Mouse (Mus musculus): Measurements from ENCODE around the gene Iah1. TPM values are rescaled to one million over a fixed set of nuclear protein-coding genes. Genes with fewer than 3 reads are reported as not detected.

The Iah1 gene
- polyA plus RNA-seq (2015; fragmentation: Nextera tagmentation; extraction: Ambion mirVana) = 82.5 and 92.3 TPM in 2 replicates

- peak within 1 kb of the TSS; percentile 93 for H3K27ac ChIP-seq (ENCODE audit: low read length)
- H3K4me1 ChIP-seq (ENCODE audit: control insufficient read depth, insufficient read depth, low read length) = peaks cover 12% of the 10 kb centered on the region
- H3K9me3 ChIP-seq (ENCODE audit: control insufficient read depth, low read length) = no peaks in the 10 kb centered on the region
- no peaks in the 10 kb centered on the region for H3K27me3 ChIP-seq (replicated peaks; ENCODE audit: control insufficient read depth, insufficient read depth, low read length)
- WGBS = 3% methylated on average over 56 of the region's 59 CpGs
- peak within 1 kb of the TSS; percentile 84 for H3K9ac ChIP-seq (ENCODE audit: low read depth, low read length)
- peak within 1 kb of the TSS; percentile 81 for H3K4me3 ChIP-seq (ENCODE audit: low read length)
- peak within 1 kb of the TSS; percentile 72 for H3K4me2 ChIP-seq (ENCODE audit: low read depth, low read length)
- H3K36me3 ChIP-seq (ENCODE audit: control insufficient read depth, insufficient read depth, low read length) = peaks cover 14% of the 10 kb centered on the region
- peak; percentile 98 for ATAC-seq
These were observed at the start of gene Iah1 for GRCm38 (mm10) chr12:21315923-21316868. Gene Iah1 (plus strand): TSS chr12:21316389.

- Histone ChIP-seq H3K9ac (ENCODE audit: low read depth, low read length) (no peak overlapping the region), H3K36me3 (ENCODE audit: control insufficient read depth, insufficient read depth, low read length) (no peaks in the 10 kb centered on the region; the same call in 1 of the 2 replicates), H3K4me2 (ENCODE audit: low read depth, low read length) (no peak overlapping the region), H3K27me3 (replicated peaks; ENCODE audit: control insufficient read depth, insufficient read depth, low read length) (no peaks in the 10 kb centered on the region), H3K4me3 (ENCODE audit: low read length) (no peak overlapping the region), H3K4me1 (ENCODE audit: control insufficient read depth, insufficient read depth, low read length) (peaks cover 7% of the 10 kb centered on the region; the same call in 1 of the 2 replicates), H3K27ac (ENCODE audit: low read length) (no peak overlapping the region), H3K9me3 (ENCODE audit: control insufficient read depth, low read length) (no peaks in the 10 kb centered on the region)
- 76% methylated on average over 2 of the region's 2 CpGs for WGBS
- no peak for ATAC-seq
These were observed 49.4 kb upstream of the Iah1 start for GRCm38 (mm10) chr12:21266784-21267098.

DNA sequence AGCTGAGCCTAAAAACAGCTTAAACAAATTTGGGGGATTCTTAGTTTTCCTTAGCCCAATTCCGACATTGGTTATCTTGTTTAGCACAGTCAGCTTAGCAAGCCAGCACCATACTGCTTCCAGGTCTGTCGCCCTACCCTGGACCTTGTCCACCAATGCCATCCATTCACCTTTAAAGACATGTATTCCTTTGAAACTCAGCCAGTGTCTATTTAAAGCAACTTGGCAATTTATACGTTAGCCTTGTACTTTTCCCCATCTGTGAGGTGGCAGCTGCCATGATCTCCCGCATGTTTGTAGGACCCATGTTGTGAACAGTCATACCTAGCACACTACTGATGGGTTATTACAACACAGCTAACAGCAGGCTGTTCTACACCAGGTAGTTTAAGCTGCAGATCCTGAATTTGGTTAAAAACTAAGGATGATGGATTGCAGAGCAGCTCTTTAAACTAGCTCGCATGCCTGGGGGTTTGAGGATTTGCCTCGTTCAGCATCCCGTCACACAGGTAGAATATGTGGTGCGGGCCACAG is 48.0 kb upstream of the Iah1 start:
- no peaks in the 10 kb centered on the region; the same call in 1 of the 2 replicates for H3K36me3 ChIP-seq (ENCODE audit: control insufficient read depth, insufficient read depth, low read length)
- no peak overlapping the region for H3K4me3 ChIP-seq (ENCODE audit: low read length)
- H3K4me1 ChIP-seq (ENCODE audit: control insufficient read depth, insufficient read depth, low read length) = peaks cover 7% of the 10 kb centered on the region; the same call in 1 of the 2 replicates
- WGBS = 94% methylated on average over 8 of the region's 8 CpGs
- H3K27me3 ChIP-seq (replicated peaks; ENCODE audit: control insufficient read depth, insufficient read depth, low read length) = no peaks in the 10 kb centered on the region
- H3K9me3 ChIP-seq (ENCODE audit: control insufficient read depth, low read length) = no peaks in the 10 kb centered on the region
- H3K27ac ChIP-seq (ENCODE audit: low read length) = no peak overlapping the region
- ATAC-seq = no peak
- H3K9ac ChIP-seq (ENCODE audit: low read depth, low read length) = no peak overlapping the region
- no peak overlapping the region for H3K4me2 ChIP-seq (ENCODE audit: low read depth, low read length)

- Histone ChIP-seq H3K9me3 (ENCODE audit: control insufficient read depth, low read length) (no peaks in the 10 kb centered on the region), H3K9ac (ENCODE audit: low read depth, low read length) (no peak overlapping the region), H3K36me3 (ENCODE audit: control insufficient read depth, insufficient read depth, low read length) (no peaks in the 10 kb centered on the region), H3K27ac (ENCODE audit: low read length) (no peak overlapping the region), H3K4me3 (ENCODE audit: low read length) (no peak overlapping the region), H3K27me3 (replicated peaks; ENCODE audit: control insufficient read depth, insufficient read depth, low read length) (no peaks in the 10 kb centered on the region), H3K4me1 (ENCODE audit: control insufficient read depth, insufficient read depth, low read length) (no peaks in the 10 kb centered on the region), H3K4me2 (ENCODE audit: low read depth, low read length) (no peak overlapping the region)
- ATAC-seq = no peak
- WGBS = 82% methylated on average over 7 of the region's 7 CpGs
These were observed 41.7 kb upstream of the Iah1 start for GRCm38 (mm10) chr12:21274446-21274845.

- Histone ChIP-seq H3K27ac (ENCODE audit: low read length) (no peak overlapping the region), H3K9me3 (ENCODE audit: control insufficient read depth, low read length) (no peaks in the 10 kb centered on the region), H3K4me1 (ENCODE audit: control insufficient read depth, insufficient read depth, low read length) (no peaks in the 10 kb centered on the region), H3K27me3 (replicated peaks; ENCODE audit: control insufficient read depth, insufficient read depth, low read length) (no peaks in the 10 kb centered on the region), H3K36me3 (ENCODE audit: control insufficient read depth, insufficient read depth, low read length) (no peaks in the 10 kb centered on the region), H3K9ac (ENCODE audit: low read depth, low read length) (no peak overlapping the region), H3K4me3 (ENCODE audit: low read length) (no peak overlapping the region), H3K4me2 (ENCODE audit: low read depth, low read length) (no peak overlapping the region)
- ATAC-seq = no peak
- 81% methylated on average over 1 of the region's 1 CpGs for WGBS
These were observed 38.8 kb upstream of the Iah1 start for GRCm38 (mm10) chr12:21277352-21277864.

- Histone ChIP-seq H3K4me2 (ENCODE audit: low read depth, low read length) (peak within 1 kb of the TSS; percentile 69), H3K27ac (ENCODE audit: low read length) (peak within 1 kb of the TSS; percentile 92), H3K9me3 (ENCODE audit: control insufficient read depth, low read length) (no peaks in the 10 kb centered on the region), H3K4me1 (ENCODE audit: control insufficient read depth, insufficient read depth, low read length) (peaks cover 7% of the 10 kb centered on the region), H3K9ac (ENCODE audit: low read depth, low read length) (peak within 1 kb of the TSS; percentile 93), H3K36me3 (ENCODE audit: control insufficient read depth, insufficient read depth, low read length) (no peaks in the 10 kb centered on the region), H3K4me3 (ENCODE audit: low read length) (peak within 1 kb of the TSS; percentile 93), H3K27me3 (replicated peaks; ENCODE audit: control insufficient read depth, insufficient read depth, low read length) (no peaks in the 10 kb centered on the region)
- WGBS = 54% methylated on average over 11 of the region's 11 CpGs
- ATAC-seq = no peak
These were observed 31.3 kb upstream of the Iah1 start, which contains the start of gene Cpsf3 for GRCm38 (mm10) chr12:21284761-21285441. Gene Cpsf3 (plus strand): TSS chr12:21285391.

GRCm38 (mm10) chr12:21285508-21286242 is 30.5 kb upstream of the Iah1 start:
- under 1% methylated on average over 47 of the region's 47 CpGs for WGBS
- Histone ChIP-seq H3K9ac (ENCODE audit: low read depth, low read length) (peak overlapping the region; percentile 90), H3K4me1 (ENCODE audit: control insufficient read depth, insufficient read depth, low read length) (peaks cover 7% of the 10 kb centered on the region), H3K27ac (ENCODE audit: low read length) (peak overlapping the region; percentile 74), H3K4me2 (ENCODE audit: low read depth, low read length) (peak overlapping the region; percentile 69), H3K4me3 (ENCODE audit: low read length) (peak overlapping the region; percentile 93), H3K27me3 (replicated peaks; ENCODE audit: control insufficient read depth, insufficient read depth, low read length) (no peaks in the 10 kb centered on the region), H3K9me3 (ENCODE audit: control insufficient read depth, low read length) (no peaks in the 10 kb centered on the region), H3K36me3 (ENCODE audit: control insufficient read depth, insufficient read depth, low read length) (no peaks in the 10 kb centered on the region)
- ATAC-seq = peak; percentile 87

DNA sequence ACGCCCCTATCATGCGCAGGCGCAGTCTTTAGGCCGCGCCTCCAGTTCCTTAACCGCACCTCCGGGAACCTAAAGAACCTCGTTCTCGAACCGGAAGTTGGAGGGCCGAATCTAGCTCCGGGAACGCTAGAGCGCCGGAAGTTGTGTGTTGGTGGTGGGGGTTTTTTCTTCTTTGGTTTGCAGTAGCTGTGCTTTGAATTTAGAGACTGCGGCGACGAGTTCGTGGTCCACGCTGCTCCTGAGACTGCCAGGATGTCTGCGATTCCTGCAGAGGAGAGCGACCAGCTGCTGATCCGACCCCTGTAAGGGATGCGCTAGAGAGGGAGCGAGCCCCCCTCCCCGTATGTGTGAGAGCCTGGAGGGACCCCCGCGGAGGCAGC is 30.0 kb upstream of the Iah1 start, which contains the start of gene Itgb1bp1:
Gene Itgb1bp1, minus strand, starts transcription at position 42 of the 380 bp plus-strand sequence.
- Histone ChIP-seq H3K4me2 (ENCODE audit: low read depth, low read length) (peak within 1 kb of the TSS; percentile 69), H3K9me3 (ENCODE audit: control insufficient read depth, low read length) (no peaks in the 10 kb centered on the region), H3K36me3 (ENCODE audit: control insufficient read depth, insufficient read depth, low read length) (no peaks in the 10 kb centered on the region), H3K9ac (ENCODE audit: low read depth, low read length) (peak within 1 kb of the TSS; percentile 93), H3K4me1 (ENCODE audit: control insufficient read depth, insufficient read depth, low read length) (peaks cover 7% of the 10 kb centered on the region), H3K4me3 (ENCODE audit: low read length) (peak within 1 kb of the TSS; percentile 93), H3K27me3 (replicated peaks; ENCODE audit: control insufficient read depth, insufficient read depth, low read length) (no peaks in the 10 kb centered on the region), H3K27ac (ENCODE audit: low read length) (peak within 1 kb of the TSS; percentile 92)
- under 1% methylated on average over 28 of the region's 28 CpGs for WGBS
- ATAC-seq = peak; percentile 97
